ENCODE assay signal across 8 mouse cellular contexts in the genomic region with DNA sequence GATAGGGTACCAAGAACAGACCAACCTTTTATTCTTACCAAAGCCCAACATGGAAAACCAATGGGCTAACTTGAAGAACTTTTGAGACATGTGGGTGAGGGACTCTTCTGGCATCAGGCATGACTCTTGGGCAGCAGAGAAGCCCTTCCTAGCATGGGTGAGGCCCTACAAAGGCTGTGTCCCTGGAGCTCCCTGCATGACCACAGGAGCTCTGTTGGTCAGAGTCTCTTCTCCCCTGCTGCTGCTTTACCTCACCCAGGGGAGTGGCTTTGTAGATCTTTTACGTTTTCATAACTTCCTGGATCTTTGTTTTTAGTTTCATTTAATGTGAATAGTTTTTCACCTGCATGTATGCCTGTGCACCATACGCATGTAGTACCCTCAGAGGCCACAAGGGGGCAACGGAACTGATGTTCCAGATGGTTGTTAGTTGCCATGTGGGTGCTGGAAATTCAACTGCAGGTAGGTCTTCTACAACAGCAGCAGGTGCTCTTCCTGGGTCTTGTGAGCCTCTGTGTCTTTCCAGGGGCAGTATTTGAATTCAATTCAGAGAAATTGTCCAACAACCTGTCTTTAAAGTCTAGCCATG.
A peak's percentile ranks its signal among the peaks of the same experiment; 100 is the strongest.
DNase-seq lines count a peak whose midpoint lies in the region; ATAC-seq lines count a peak whose summit lies in the region.

No protein-coding gene starts in this region.

- DNase-seq in forebrain, embryonic 11.5 days (ENCODE audit: low spot score): peak; percentile 80
- DNase-seq in right cerebral cortex, postnatal 4 days: peak; percentile 62
- no peak for DNase-seq in right cerebral cortex, postnatal 25 days
- peak; percentile 74 for DNase-seq in embryo, embryonic 10.5 days (ENCODE audit: low spot score)
- peak; percentile 46 to 84 for DNase-seq in kidney, postnatal 36 days
- peak; percentile 51 to 66 for DNase-seq in natural killer cell, adult 2 months (ENCODE audit: low spot score in 2 of 2)
- DNase-seq in thymus, postnatal 36 days: peak; percentile 53 to 59

- ATAC-seq in forebrain, embryonic 11.5 days (replicated peaks; ENCODE audit: low FRiP score): no peak
- no peak for ATAC-seq in forebrain, embryonic 12.5 days (ENCODE audit: low FRiP score)

- H3K9ac ChIP-seq in forebrain, embryonic 11.5 days (ENCODE audit: low read length): no peak overlapping the region
- no peak overlapping the region for H3K9ac ChIP-seq in forebrain, embryonic 12.5 days

- H3K27ac ChIP-seq in forebrain, embryonic 11.5 days (ENCODE audit: low read depth, low read length): no peak overlapping the region
- no peak overlapping the region for H3K27ac ChIP-seq in forebrain, embryonic 12.5 days

- H3K4me3 ChIP-seq in forebrain, embryonic 11.5 days (ENCODE audit: low read depth, low read length): no peak overlapping the region
- no peak overlapping the region for H3K4me3 ChIP-seq in forebrain, embryonic 12.5 days (replicated peaks)

- peaks cover 59% of the 10 kb centered on the region for H3K36me3 ChIP-seq in forebrain, embryonic 11.5 days (ENCODE audit: control insufficient read depth, insufficient read depth, low read length)
- peaks cover 90% of the 10 kb centered on the region for H3K36me3 ChIP-seq in forebrain, embryonic 12.5 days (replicated peaks)

- no peak overlapping the region for H3K4me2 ChIP-seq in forebrain, embryonic 11.5 days (ENCODE audit: low read depth, low read length, severe bottlenecking)
- H3K4me2 ChIP-seq in forebrain, embryonic 12.5 days: no peak overlapping the region

- no peaks in the 10 kb centered on the region for H3K4me1 ChIP-seq in forebrain, embryonic 11.5 days (replicated peaks; ENCODE audit: control insufficient read depth, insufficient read depth, low read length)
- H3K4me1 ChIP-seq in forebrain, embryonic 12.5 days: no peaks in the 10 kb centered on the region

- no peaks in the 10 kb centered on the region for H3K27me3 ChIP-seq in forebrain, embryonic 11.5 days (ENCODE audit: control insufficient read depth, insufficient read depth, low read length)
- no peaks in the 10 kb centered on the region for H3K27me3 ChIP-seq in forebrain, embryonic 12.5 days

- 60% methylated on average over 3 of the region's 3 CpGs for WGBS in forebrain, embryonic 11.5 days
- WGBS in forebrain, embryonic 12.5 days: 65% methylated on average over 3 of the region's 3 CpGs

- H3K9me3 ChIP-seq in forebrain, embryonic 11.5 days (ENCODE audit: control insufficient read depth, low read length): no peaks in the 10 kb centered on the region
- no peaks in the 10 kb centered on the region for H3K9me3 ChIP-seq in forebrain, embryonic 12.5 days
